Mouse (Mus musculus): ENCODE data around the gene Gm17657. TPM values are rescaled to one million over a fixed set of nuclear protein-coding genes. Genes with fewer than 3 reads are reported as not detected.
"Not testable (repeated sequence)": the region's sequence is repeated elsewhere in the genome, so short reads cannot be mapped to it uniquely, and the experiment has no call there.

The Gm17657 gene
- polyA plus RNA-seq, 1 experiment from 2014 or later, result not detected

GRCm38 (mm10) chr17:29500802-29501469 lies 48.5 kb downstream of the Gm17657 start:
- ChIA-PET POLR2A (no interaction called here), CTCF (interaction anchor here (0.8 to 1.4 kb wide), 2 partner anchors 10 to 130 kb away, joined by 3 read pairs; no protein-coding TSS in a partner anchor)

GRCm38 (mm10) chr17:29500243-29500740 lies 49.1 kb downstream of the Gm17657 start:
- CTCF ChIA-PET, result interaction anchor here (0.8 to 1.4 kb wide), 2 partner anchors 10 to 129 kb away, joined by 3 read pairs; no protein-coding TSS in a partner anchor
- in situ Hi-C loops (cut with MboI; ENCODE audit: low pct_unique_long_range_greater_than_20kb), result no loop called here
- H3K27me3 ChIP-seq, result no peaks in the 10 kb centered on the region
- POLR2A ChIA-PET, result no interaction called here
- DNase-seq (ENCODE audit: low read depth, low spot score) (no peak), ATAC-seq (no peak)
- TF ChIP-seq CTCF (IDR thresholded peaks at IDR 0.05), result no peak

More at GRCm38 (mm10) chr17:29500802-29501469, 48.5 kb downstream of the Gm17657 start:
- no peak for DNase-seq (ENCODE audit: low read depth, low spot score)
- TF ChIP-seq CTCF (IDR thresholded peaks at IDR 0.05), result no peak
- no peaks in the 10 kb centered on the region for H3K27me3 ChIP-seq
- ATAC-seq, result no peak
- in situ Hi-C loops (cut with MboI; ENCODE audit: low pct_unique_long_range_greater_than_20kb), result no loop called here

- in situ Hi-C loops (cut with MboI; ENCODE audit: low pct_unique_long_range_greater_than_20kb), result no loop called here
- DNase-seq (ENCODE audit: low read depth, low spot score) (no peak), ATAC-seq (no peak)
- no peaks in the 10 kb centered on the region for H3K27me3 ChIP-seq
- TF ChIP-seq CTCF (IDR thresholded peaks at IDR 0.05), result no peak
- POLR2A ChIA-PET, result no interaction called here
- CTCF ChIA-PET, result interaction anchor here (0.9 to 1.1 kb wide), 2 partner anchors 14 to 253 kb away, joined by 3 read pairs; no protein-coding TSS in a partner anchor
These were observed 49.9 kb downstream of the Gm17657 start for GRCm38 (mm10) chr17:29499511-29499910.

GRCm38 (mm10) chr17:29498952-29499351 lies 50.5 kb downstream of the Gm17657 start:
- CTCF ChIA-PET, result interaction anchor here (0.9 to 1.1 kb wide), 2 partner anchors 14 to 252 kb away, joined by 3 read pairs; no protein-coding TSS in a partner anchor
- not testable (repeated sequence) for ATAC-seq

GRCm38 (mm10) chr17:29498028-29498427 lies 51.4 kb downstream of the Gm17657 start:
- no peak for DNase-seq (ENCODE audit: low read depth, low spot score)
- no peak for ATAC-seq
- H3K27me3 ChIP-seq, result no peaks in the 10 kb centered on the region

More at GRCm38 (mm10) chr17:29498952-29499351, 50.5 kb downstream of the Gm17657 start:
- DNase-seq (ENCODE audit: low read depth, low spot score); H3K27me3 ChIP-seq; in situ Hi-C loops (cut with MboI; ENCODE audit: low pct_unique_long_range_greater_than_20kb); POLR2A ChIA-PET: not testable (repeated sequence)

GRCm38 (mm10) chr17:29497481-29497880 lies 52.0 kb downstream of the Gm17657 start:
- CTCF ChIA-PET; in situ Hi-C loops (cut with MboI; ENCODE audit: low pct_unique_long_range_greater_than_20kb); ATAC-seq; POLR2A ChIA-PET; DNase-seq (ENCODE audit: low read depth, low spot score); H3K27me3 ChIP-seq: not testable (repeated sequence)

More at GRCm38 (mm10) chr17:29498028-29498427, 51.4 kb downstream of the Gm17657 start:
- in situ Hi-C loops (cut with MboI; ENCODE audit: low pct_unique_long_range_greater_than_20kb), result no loop called here
- POLR2A ChIA-PET, result no interaction called here
- CTCF ChIA-PET, result no interaction called here
- TF ChIP-seq CTCF (IDR thresholded peaks at IDR 0.05), result no peak

GRCm38 (mm10) chr17:29497071-29497354 lies 52.4 kb downstream of the Gm17657 start:
- DNase-seq (ENCODE audit: low read depth, low spot score), result no peak
- no peak for ATAC-seq
- in situ Hi-C loops (cut with MboI; ENCODE audit: low pct_unique_long_range_greater_than_20kb), result no loop called here
- CTCF ChIA-PET, result no interaction called here
- TF ChIP-seq CTCF (IDR thresholded peaks at IDR 0.05), result no peak
- no peaks in the 10 kb centered on the region for H3K27me3 ChIP-seq
- POLR2A ChIA-PET, result no interaction called here

- TF ChIP-seq CTCF (IDR thresholded peaks at IDR 0.05), result no peak
- ChIA-PET CTCF (no interaction called here), POLR2A (no interaction called here)
- no peak for DNase-seq (ENCODE audit: low read depth, low spot score)
- in situ Hi-C loops (cut with MboI; ENCODE audit: low pct_unique_long_range_greater_than_20kb), result no loop called here
- ATAC-seq, result no peak
- H3K27me3 ChIP-seq, result no peaks in the 10 kb centered on the region
These were observed 53.0 kb downstream of the Gm17657 start for GRCm38 (mm10) chr17:29496211-29497070.

- ATAC-seq (no peak), DNase-seq (ENCODE audit: low read depth, low spot score) (no peak)
- no peak for TF ChIP-seq CTCF (IDR thresholded peaks at IDR 0.05)
- CTCF ChIA-PET, result no interaction called here
- in situ Hi-C loops (cut with MboI; ENCODE audit: low pct_unique_long_range_greater_than_20kb), result loop anchor here (5.0 kb wide), 2 partner anchors 37 to 97 kb away; no protein-coding TSS in a partner anchor
- no peaks in the 10 kb centered on the region for H3K27me3 ChIP-seq
- POLR2A ChIA-PET, result no interaction called here
These were observed 54.7 kb downstream of the Gm17657 start for GRCm38 (mm10) chr17:29494732-29495076.

- ATAC-seq (no peak), DNase-seq (ENCODE audit: low read depth, low spot score) (no peak)
- H3K27me3 ChIP-seq, result no peaks in the 10 kb centered on the region
- in situ Hi-C loops (cut with MboI; ENCODE audit: low pct_unique_long_range_greater_than_20kb), result loop anchor here (5.0 kb wide), 2 partner anchors 37 to 97 kb away; no protein-coding TSS in a partner anchor
- ChIA-PET CTCF (no interaction called here), POLR2A (no interaction called here)
- TF ChIP-seq CTCF (IDR thresholded peaks at IDR 0.05), result no peak
These were observed 55.2 kb downstream of the Gm17657 start for GRCm38 (mm10) chr17:29494062-29494731.
